ENCODE assay signal across 15 mouse cellular contexts in the genomic region with DNA sequence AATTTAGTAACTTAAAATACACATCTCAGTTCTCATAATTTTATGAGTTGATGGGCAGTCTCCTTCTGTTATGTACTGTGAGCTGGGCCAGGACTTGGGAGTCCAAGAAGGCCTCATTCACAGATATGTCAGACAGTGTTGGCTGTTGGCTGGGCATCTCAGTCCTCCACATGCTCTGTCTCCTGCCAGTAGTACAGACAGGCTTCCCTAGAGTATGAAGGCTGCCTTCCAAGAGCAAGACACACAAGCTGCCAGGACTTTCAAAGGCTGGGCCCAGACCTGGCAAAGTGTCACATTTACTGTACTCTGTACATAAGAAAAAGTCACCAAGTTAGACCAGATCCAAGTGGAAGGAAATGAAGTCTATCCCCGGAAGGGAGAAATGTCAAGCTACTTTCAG.
DNase-seq lines count a peak whose midpoint lies in the region; ATAC-seq lines count a peak whose summit lies in the region.
"Had no signal": no experiment of that assay in that cellular context is flagged by ENCODE, and none has a peak within 500 bp of the region (broad histone marks: within the 10 kb centered on the region; RNA-seq: fewer than 3 reads in every experiment).

No protein-coding gene starts in this region.

- H3K4me2 ChIP-seq in forebrain, embryonic 14.5 days (ENCODE audit: low read length): no peak overlapping the region
- H3K4me2 ChIP-seq in forebrain, embryonic 12.5 days: no peak overlapping the region
- H3K4me2 ChIP-seq: kidney, embryonic 15.5 days; lung, embryonic 14.5 days; midbrain, embryonic 15.5 days had no signal

- H3K4me3 ChIP-seq in forebrain, embryonic 14.5 days (ENCODE audit: low read depth, low read length): no peak overlapping the region
- no peak overlapping the region for H3K4me3 ChIP-seq in forebrain, embryonic 12.5 days (replicated peaks)
- H3K4me3 ChIP-seq: embryonic facial prominence, embryonic 10.5 days; erythroblast, embryonic 14.5 days; gastrocnemius, adult 2 months; kidney, embryonic 15.5 days; midbrain, embryonic 15.5 days had no signal

- intact Hi-C loops in left cerebral cortex, postnatal 14 days (cut with DNase I): no loop called here
- intact Hi-C loops in left cerebral cortex, postnatal 36 days (cut with DNase I): no loop called here

- no peaks in the 10 kb centered on the region for H3K4me1 ChIP-seq in forebrain, embryonic 14.5 days (ENCODE audit: control insufficient read depth, insufficient read depth, low read length)
- no peaks in the 10 kb centered on the region for H3K4me1 ChIP-seq in forebrain, embryonic 12.5 days
- H3K4me1 ChIP-seq: embryonic facial prominence, embryonic 10.5 days; kidney, embryonic 15.5 days; midbrain, embryonic 15.5 days had no signal

- ATAC-seq in forebrain, embryonic 14.5 days: peak; percentile 78; the same call in 1 of the 2 replicates
- ATAC-seq in forebrain, embryonic 12.5 days (ENCODE audit: low FRiP score): no peak
- ATAC-seq: inflammation-experienced regulatory T-cells, adult 6 months; midbrain, embryonic 15.5 days had no signal

- no peak overlapping the region for H3K9ac ChIP-seq in forebrain, embryonic 14.5 days (ENCODE audit: low read length)
- no peak overlapping the region for H3K9ac ChIP-seq in forebrain, embryonic 12.5 days
- H3K9ac ChIP-seq: kidney, embryonic 15.5 days; lung, embryonic 14.5 days; midbrain, embryonic 15.5 days had no signal

- DNase-seq in forebrain, embryonic 14.5 days (ENCODE audit: low spot score): peak; percentile 75
- peak; percentile 2 to 5 for DNase-seq in left cerebral cortex, postnatal 14 days (ENCODE audit: low spot score in 2 of 2)
- no peak for DNase-seq in left cerebral cortex, postnatal 36 days (ENCODE audit: low spot score in 2 of 2)
- DNase-seq in brain, embryonic 18.5 days (ENCODE audit: low read depth, low spot score): peak; percentile 82
- DNase-seq in cerebellum, postnatal 36 days: peak; percentile 15
- no peak for DNase-seq in MN1 (ENCODE audit: low spot score)
- DNase-seq: adrenal gland, adult 8-10 months; gastrocnemius, adult 2 months; lung, embryonic 14.5 days had no signal

- no peaks in the 10 kb centered on the region for H3K9me3 ChIP-seq in forebrain, embryonic 14.5 days (replicated peaks; ENCODE audit: control insufficient read depth, low read length)
- no peaks in the 10 kb centered on the region for H3K9me3 ChIP-seq in forebrain, embryonic 12.5 days
- H3K9me3 ChIP-seq: embryonic facial prominence, embryonic 10.5 days; kidney, embryonic 15.5 days; midbrain, embryonic 15.5 days had no signal

- H3K27ac ChIP-seq in forebrain, embryonic 14.5 days (ENCODE audit: low read depth, low read length): no peak overlapping the region
- no peak overlapping the region for H3K27ac ChIP-seq in forebrain, embryonic 12.5 days
- H3K27ac ChIP-seq: embryonic facial prominence, embryonic 10.5 days; gastrocnemius, adult 2 months; kidney, embryonic 15.5 days; midbrain, embryonic 15.5 days had no signal

- 78% methylated on average over 1 of the region's 1 CpGs for WGBS in forebrain, embryonic 14.5 days
- WGBS in forebrain, embryonic 12.5 days: 95% methylated on average over 1 of the region's 1 CpGs

- H3K27me3 ChIP-seq in forebrain, embryonic 14.5 days (replicated peaks; ENCODE audit: control insufficient read depth, insufficient read depth, low read length): no peaks in the 10 kb centered on the region
- H3K27me3 ChIP-seq in forebrain, embryonic 12.5 days: no peaks in the 10 kb centered on the region
- H3K27me3 ChIP-seq: kidney, embryonic 15.5 days; midbrain, embryonic 15.5 days had no signal

- no peaks in the 10 kb centered on the region for H3K36me3 ChIP-seq in forebrain, embryonic 14.5 days (ENCODE audit: control insufficient read depth, insufficient read depth, low read length)
- H3K36me3 ChIP-seq in forebrain, embryonic 12.5 days (replicated peaks): no peaks in the 10 kb centered on the region
- H3K36me3 ChIP-seq: embryonic facial prominence, embryonic 10.5 days; kidney, embryonic 15.5 days; midbrain, embryonic 15.5 days had no signal

Comparison
In these comparisons a context has a peak if more than half of its experiments do, and no peak if none do; other contexts are left out.
1. DNase-seq: peak in forebrain, embryonic 14.5 days (single experiment), left cerebral cortex, postnatal 14 days (2 of 2), brain, embryonic 18.5 days (single experiment) and cerebellum, postnatal 36 days (2 of 2); none in left cerebral cortex, postnatal 36 days (0 of 2) and MN1 (single experiment).